Mouse (Mus musculus): ENCODE measurements at regions not wholly inside any gene's neighbourhood (a gene's known extent, or its start where the extent isn't known, plus 50 kb on each side); places are given as distances from the start of the nearest gene placed in this dataset.

DNA sequence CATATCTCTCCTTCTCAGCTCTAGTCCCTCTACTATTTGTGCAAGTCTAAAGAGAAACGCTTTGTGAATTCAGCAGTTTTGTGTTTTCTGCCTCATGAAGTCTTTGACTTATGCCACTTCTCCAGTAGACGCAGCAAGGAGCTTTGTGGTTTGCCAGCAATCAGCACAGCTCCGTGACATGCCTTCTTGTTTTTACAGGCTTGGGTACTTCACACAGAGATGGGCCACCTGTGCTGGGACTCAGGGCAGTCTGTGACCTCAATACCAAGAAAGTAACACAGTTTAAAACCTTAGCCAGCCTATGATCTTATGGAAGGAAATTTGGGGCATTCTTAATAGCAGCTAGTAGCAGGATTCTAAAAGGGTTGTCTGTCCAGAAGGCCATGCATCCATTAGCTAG lies 248.4 kb upstream of the Gk2 start:
- TF ChIP-seq CTCF (IDR thresholded peaks at IDR 0.05; ENCODE audit: low read depth) (no peak), EP300 (optimal IDR thresholded peaks at IDR 0.05) (no peak)
